Mouse (Mus musculus): ENCODE measurements around the gene Wdr45.

- TF ChIP-seq CTCF (IDR thresholded peaks at IDR 0.05; ENCODE audit: extremely low read depth, insufficient read depth, insufficient read length, insufficient replicate concordance): no peak
- TF ChIP-seq POLR2A (IDR thresholded peaks at IDR 0.05; ENCODE audit: low read depth, low read length): no peak
Measured at GRCm38 (mm10) chrX:7772766-7773165, 58.6 kb downstream of the Wdr45 start.
